ENCODE assay signal across 17 mouse cellular contexts in genomic region chr6:145945700-145946344, GRCm38 (mm10). TPM values are rescaled to one million over a fixed set of nuclear protein-coding genes. Genes with fewer than 3 reads are reported as not detected.
A peak's percentile ranks its signal among the peaks of the same experiment; 100 is the strongest.
DNase-seq lines count a peak whose midpoint lies in the region; ATAC-seq and TF ChIP-seq lines count a peak whose summit lies in the region.
"Had no signal": no experiment of that assay in that cellular context is flagged by ENCODE, and none has a peak within 500 bp of the region (broad histone marks: within the 10 kb centered on the region; RNA-seq: fewer than 3 reads in every experiment).

No protein-coding gene starts in this region.

- H3K79me2 ChIP-seq in heart, adult 2 months (replicated peaks; ENCODE audit: control insufficient read depth, insufficient read depth, low read length), result peaks cover 2% of the 10 kb centered on the region; the same call in 1 of the 2 replicates

- no peaks in the 10 kb centered on the region for H3K9me3 ChIP-seq in intestine, embryonic 15.5 days
- no peaks in the 10 kb centered on the region for H3K9me3 ChIP-seq in intestine, postnatal 0 days (ENCODE audit: control insufficient read depth)
- no peaks in the 10 kb centered on the region for H3K9me3 ChIP-seq in stomach, embryonic 16.5 days (replicated peaks; ENCODE audit: control insufficient read depth, low read length)
- H3K9me3 ChIP-seq: limb, embryonic 13.5 days; stomach, embryonic 15.5 days had no signal

- no peak overlapping the region for H3K4me2 ChIP-seq in intestine, embryonic 15.5 days (replicated peaks)
- no peak overlapping the region for H3K4me2 ChIP-seq in intestine, postnatal 0 days (replicated peaks; ENCODE audit: low read depth)
- no peak overlapping the region for H3K4me2 ChIP-seq in stomach, embryonic 16.5 days (ENCODE audit: low read depth, low read length)
- H3K4me2 ChIP-seq: limb, embryonic 13.5 days; stomach, embryonic 15.5 days had no signal

- no peak for TF ChIP-seq EP300 in heart, adult 2 months (IDR thresholded peaks at IDR 0.05; ENCODE audit: insufficient read depth, low read depth, low read length)

- no peak overlapping the region for H3K9ac ChIP-seq in heart, adult 2 months (ENCODE audit: low read depth, low read length)
- no peak overlapping the region for H3K9ac ChIP-seq in intestine, embryonic 15.5 days
- H3K9ac ChIP-seq in intestine, postnatal 0 days (ENCODE audit: low read depth, low read length), result no peak overlapping the region
- H3K9ac ChIP-seq in stomach, embryonic 16.5 days (ENCODE audit: low read length), result no peak overlapping the region
- H3K9ac ChIP-seq: forebrain, postnatal 0 days; limb, embryonic 13.5 days; stomach, embryonic 15.5 days had no signal

- 69% methylated on average over 11 of the region's 11 CpGs for WGBS in heart, adult 2 months
- WGBS in intestine, embryonic 15.5 days, result 59% methylated on average over 11 of the region's 11 CpGs
- 73% methylated on average over 11 of the region's 11 CpGs for WGBS in intestine, postnatal 0 days
- WGBS in lung, adult 2 months, result 64% methylated on average over 11 of the region's 11 CpGs
- 58% methylated on average over 11 of the region's 11 CpGs for WGBS in stomach, embryonic 16.5 days

- intact Hi-C loops in heart, adult 2 months (cut with DNase I), result no loop called here

- TF ChIP-seq CTCF in heart, adult 2 months (IDR thresholded peaks at IDR 0.05), result no peak
- TF ChIP-seq CTCF in intestine, postnatal 0 days (IDR thresholded peaks at IDR 0.05; ENCODE audit: low read depth), result no peak
- no peak for TF ChIP-seq CTCF in lung, adult 2 months (IDR thresholded peaks at IDR 0.05; ENCODE audit: insufficient read depth, low read length)

- peak overlapping the region; percentile 42; the same call in 1 of the 2 replicates for H3K27ac ChIP-seq in heart, adult 2 months
- no peak overlapping the region for H3K27ac ChIP-seq in intestine, embryonic 15.5 days
- no peak overlapping the region for H3K27ac ChIP-seq in intestine, postnatal 0 days (ENCODE audit: low read depth, low read length)
- H3K27ac ChIP-seq in stomach, embryonic 16.5 days (ENCODE audit: low read length), result 0 out of 2 replicates have a peak overlapping the region, but pooled peaks have one; percentile 49
- H3K27ac ChIP-seq: limb, embryonic 13.5 days; stomach, embryonic 15.5 days had no signal

- no peak for TF ChIP-seq POLR2A in heart, adult 2 months (IDR thresholded peaks at IDR 0.05; ENCODE audit: insufficient read depth, low read depth, low read length)
- no peak for TF ChIP-seq POLR2A in lung, adult 2 months (IDR thresholded peaks at IDR 0.05; ENCODE audit: borderline replicate concordance, extremely low read depth, low read depth, low read length)

- H3K4me3 ChIP-seq in heart, adult 2 months, result no peak overlapping the region
- no peak overlapping the region for H3K4me3 ChIP-seq in intestine, embryonic 15.5 days (replicated peaks)
- H3K4me3 ChIP-seq in intestine, postnatal 0 days (ENCODE audit: low read depth, low read length), result no peak overlapping the region
- H3K4me3 ChIP-seq in lung, adult 2 months (replicated peaks; ENCODE audit: extremely low read depth, low read depth, low read length), result no peak overlapping the region
- H3K4me3 ChIP-seq in stomach, embryonic 16.5 days (replicated peaks; ENCODE audit: low read length), result no peak overlapping the region
- H3K4me3 ChIP-seq: limb, embryonic 13.5 days; stomach, embryonic 15.5 days had no signal

- H3K36me3 ChIP-seq in heart, adult 2 months (ENCODE audit: control insufficient read depth, insufficient read depth, low read length), result peaks cover 9% of the 10 kb centered on the region
- H3K36me3 ChIP-seq in intestine, embryonic 15.5 days, result no peaks in the 10 kb centered on the region
- H3K36me3 ChIP-seq in intestine, postnatal 0 days (ENCODE audit: control insufficient read depth, insufficient read depth), result no peaks in the 10 kb centered on the region
- no peaks in the 10 kb centered on the region for H3K36me3 ChIP-seq in stomach, embryonic 16.5 days (ENCODE audit: control insufficient read depth, insufficient read depth, low read length)
- H3K36me3 ChIP-seq: limb, embryonic 13.5 days; stomach, embryonic 15.5 days had no signal

- no peaks in the 10 kb centered on the region for H3K27me3 ChIP-seq in heart, adult 2 months (ENCODE audit: control insufficient read depth, insufficient read depth, low read length)
- H3K27me3 ChIP-seq in intestine, embryonic 15.5 days (replicated peaks), result no peaks in the 10 kb centered on the region
- no peaks in the 10 kb centered on the region for H3K27me3 ChIP-seq in intestine, postnatal 0 days (replicated peaks; ENCODE audit: control insufficient read depth, insufficient read depth, low read length)
- no peaks in the 10 kb centered on the region for H3K27me3 ChIP-seq in stomach, embryonic 16.5 days (ENCODE audit: control insufficient read depth, insufficient read depth, low read length)
- H3K27me3 ChIP-seq: limb, embryonic 13.5 days; stomach, embryonic 15.5 days had no signal

- H3K4me1 ChIP-seq in heart, adult 2 months (ENCODE audit: control insufficient read depth, insufficient read depth, low read length), result peaks cover 18% of the 10 kb centered on the region
- H3K4me1 ChIP-seq in intestine, embryonic 15.5 days (replicated peaks), result 0 out of 2 replicates have a peak, but pooled peaks cover 5% of the 10 kb centered on the region
- no peaks in the 10 kb centered on the region for H3K4me1 ChIP-seq in intestine, postnatal 0 days (replicated peaks; ENCODE audit: control insufficient read depth, insufficient read depth, low read length)
- H3K4me1 ChIP-seq in lung, adult 2 months (ENCODE audit: control insufficient read depth, insufficient read depth, low read length), result no peaks in the 10 kb centered on the region
- H3K4me1 ChIP-seq in stomach, embryonic 16.5 days (ENCODE audit: control insufficient read depth, insufficient read depth, low read length), result peaks cover 10% of the 10 kb centered on the region; the same call in 1 of the 2 replicates
- H3K4me1 ChIP-seq: stomach, embryonic 15.5 days had no signal

- ATAC-seq in intestine, embryonic 15.5 days, result 0 out of 2 replicates have a peak, but pooled peaks have one; percentile 20
- no peak for ATAC-seq in intestine, postnatal 0 days
- peak; percentile 73 for ATAC-seq in stomach, embryonic 16.5 days (ENCODE audit: insufficient read depth, low FRiP score)
- ATAC-seq: activated CD4-positive, CD25-positive, alpha-beta regulatory T cell, adult 4 months; forebrain, postnatal 0 days; inflammation-experienced regulatory T-cells, adult 6 months had no signal

- DNase-seq in heart, adult 2 months, result no peak
- DNase-seq in heart, postnatal 4 days, result no peak
- peak; percentile 30 for DNase-seq in lung, postnatal 10 days
- no peak for DNase-seq in lung, adult 2 months
- DNase-seq: adrenal gland, postnatal 14 days; cerebellum, adult 11-12 months; cerebellum, postnatal 25 days; forebrain, postnatal 0 days; gastrocnemius, postnatal 10 days; kidney, postnatal 36 days had no signal

RNA-seq across cellular contexts. Expression of gene Sspn, which starts 14.4 kb away (rescaled TPM):
- 100 to 1,000 TPM; 104 to 114 TPM for total RNA-seq in heart, adult 2 months (2021)
- 62.1 and 102 TPM in 2 replicates for polyA plus RNA-seq in heart, adult 2 months (2012; rRNA removed)
- total RNA-seq in heart, postnatal 4 days (2021), result 100 to 1,000 TPM; 103 to 104 TPM
- 7.7 and 8.6 TPM in 2 replicates for polyA plus RNA-seq in intestine, embryonic 15.5 days (2015; fragmentation: Nextera tagmentation; extraction: Ambion mirVana)
- polyA plus RNA-seq in intestine, postnatal 0 days (2015; fragmentation: Nextera tagmentation; extraction: Ambion mirVana), result 3.6 and 4.4 TPM in 2 replicates
- polyA plus RNA-seq in lung, adult 2 months (2012; rRNA removed), result 7.0 and 10.1 TPM in 2 replicates
- 15.5 and 17.5 TPM in 2 replicates for polyA plus RNA-seq in stomach, embryonic 16.5 days (2015; fragmentation: Nextera tagmentation; extraction: Ambion mirVana)
- polyA plus RNA-seq: activated CD4-positive, CD25-positive, alpha-beta regulatory T cell, adult 4 months had no signal

Comparison
In these comparisons a context has a peak if more than half of its experiments do, and no peak if none do; other contexts are left out.
1. H3K27ac ChIP-seq: peak in heart, adult 2 months (single experiment) and stomach, embryonic 16.5 days (single experiment); none in intestine, embryonic 15.5 days (single experiment) and intestine, postnatal 0 days (single experiment).